Mouse (Mus musculus) limb, embryonic 13.5 days (tissue): Measurements from ENCODE around the gene Fstl3. TPM values are rescaled to one million over a fixed set of nuclear protein-coding genes. Genes with fewer than 3 reads are reported as not detected.

Source experiments
- ATAC-seq: fragments of 200-750 bp; cut with Nextera tagmentation; 2 replicates; pipeline ENCODE4 v1.8.0; 2017; ENCODE audit warnings: low read depth, moderate number of reproducible peaks, moderate TSS enrichment; ENCODE audit not compliant: low FRiP score
- H3K27ac ChIP-seq: fragments of 300-500 bp; sonication (generic); 2 replicates; pipeline ENCODE4 v1.5.1; 2015; ENCODE audit warnings: inconsistent platforms, mild to moderate bottlenecking, moderate library complexity
- H3K27me3 ChIP-seq: fragments of 300-500 bp; sonication (generic); 2 replicates; pipeline ENCODE4 v1.6.1; 2015; ENCODE audit warnings: mild to moderate bottlenecking, inconsistent platforms
- H3K36me3 ChIP-seq: fragments of 300-500 bp; sonication (generic); 2 replicates; pipeline ENCODE4 v1.6.1; 2015; ENCODE audit warnings: inconsistent platforms, mild to moderate bottlenecking, moderate library complexity
- H3K4me1 ChIP-seq: fragments of 300-500 bp; sonication (generic); 2 replicates; pipeline ENCODE4 v1.6.1; 2015; ENCODE audit warnings: inconsistent platforms
- H3K4me2 ChIP-seq: fragments of 300-500 bp; sonication (generic); replicated peaks from 2 replicates; pipeline ENCODE4 v1.6.1; 2015; ENCODE audit warnings: inconsistent platforms, mild to moderate bottlenecking, moderate library complexity
- H3K4me3 ChIP-seq: fragments of 300-500 bp; sonication (generic); 2 replicates; pipeline ENCODE4 v1.5.1; 2015; ENCODE audit warnings: moderate library complexity, mild to moderate bottlenecking, inconsistent platforms
- H3K9ac ChIP-seq: fragments of 300-500 bp; sonication (generic); 2 replicates; pipeline ENCODE4 v1.6.1; 2015; ENCODE audit warnings: mild to moderate bottlenecking, inconsistent platforms
- H3K9me3 ChIP-seq: fragments of 300-500 bp; sonication (generic); 2 replicates; pipeline ENCODE4 v1.6.1; 2016; ENCODE audit warnings: inconsistent platforms
- WGBS: fragments of 180-500 bp; shearing (Covaris S2); methylation state at CpG from one replicate; pipeline ENCODE4 v1.1.7; 2015; 5-methylcytosine and 5-hydroxymethylcytosine counted together
- polyA plus RNA-seq: library from polyadenylated mRNA; unstranded; fragments of >200 nt; fragmentation: Nextera tagmentation; extraction: Ambion mirVana; gene quantifications from 2 replicates; pipeline ENCODE4 v1.2.1, GENCODE M21; 2015

The Fstl3 gene
- polyA plus RNA-seq, 1 experiment from 2014 or later = 7.0 TPM

DNA sequence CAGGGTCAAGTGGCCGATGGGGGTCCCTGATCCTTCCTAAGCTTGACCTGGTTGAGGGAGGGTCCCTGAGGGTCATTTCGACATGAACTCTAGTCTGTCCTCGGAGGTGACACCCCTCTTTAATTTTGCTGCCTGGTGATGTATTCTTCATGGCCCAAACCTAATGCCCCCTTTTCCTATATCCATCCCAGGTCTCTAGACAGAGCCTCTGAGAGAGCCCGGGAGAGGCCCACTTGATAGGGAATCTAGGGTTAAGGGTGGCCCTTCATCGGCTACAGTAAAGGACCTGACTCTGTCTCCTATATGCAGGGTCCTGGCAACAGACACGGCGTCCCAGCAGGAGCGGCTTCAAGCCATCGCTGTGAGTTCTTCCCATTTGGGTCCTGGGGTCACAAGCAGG is 29.3 kb downstream of the Fstl3 start:
- peaks cover 47% of the 10 kb centered on the region for H3K36me3 ChIP-seq
- H3K4me1 ChIP-seq = peaks cover 53% of the 10 kb centered on the region
- no peak overlapping the region for H3K4me2 ChIP-seq
- no peaks in the 10 kb centered on the region for H3K27me3 ChIP-seq
- WGBS = 90% methylated on average over 9 of the region's 9 CpGs
- H3K9ac ChIP-seq = no peak overlapping the region
- H3K27ac ChIP-seq = no peak overlapping the region
- no peak overlapping the region for H3K4me3 ChIP-seq
- no peaks in the 10 kb centered on the region for H3K9me3 ChIP-seq
- no peak for ATAC-seq

GRCm38 (mm10) chr10:79806972-79807371 is 29.9 kb downstream of the Fstl3 start:
- Histone ChIP-seq H3K27ac (no peak overlapping the region), H3K4me2 (no peak overlapping the region), H3K9ac (0 out of 2 replicates have a peak overlapping the region, but pooled peaks have one; percentile 0), H3K27me3 (no peaks in the 10 kb centered on the region), H3K36me3 (peaks cover 53% of the 10 kb centered on the region), H3K4me3 (no peak overlapping the region), H3K9me3 (no peaks in the 10 kb centered on the region), H3K4me1 (peaks cover 49% of the 10 kb centered on the region)
- ATAC-seq = no peak
- 82% methylated on average over 10 of the region's 10 CpGs for WGBS

DNA sequence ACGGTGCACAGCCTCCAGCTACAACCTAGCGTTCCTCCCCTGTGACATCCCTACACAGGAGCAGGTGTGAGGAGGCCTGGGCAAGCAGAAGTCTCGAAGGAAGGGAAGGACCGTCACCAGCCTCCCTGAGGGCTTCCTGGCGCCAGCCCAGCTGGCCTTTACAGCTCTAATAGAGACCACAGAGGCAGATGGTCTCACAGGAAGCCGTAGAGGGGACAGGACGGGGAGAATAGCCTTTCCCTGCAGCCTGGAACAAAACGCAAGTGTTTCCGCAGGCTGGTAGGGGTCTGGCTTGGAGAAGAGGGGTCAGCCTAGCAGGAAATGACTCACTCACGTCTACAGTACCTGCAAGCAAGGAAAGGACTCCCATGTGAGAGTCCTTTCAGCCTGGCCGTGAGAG is 30.8 kb downstream of the Fstl3 start:
- WGBS = 53% methylated on average over 11 of the region's 11 CpGs
- H3K36me3 ChIP-seq = peaks cover 58% of the 10 kb centered on the region
- H3K27me3 ChIP-seq = no peaks in the 10 kb centered on the region
- 0 out of 2 replicates have a peak overlapping the region, but pooled peaks have one; percentile 0 for H3K9ac ChIP-seq
- peaks cover 40% of the 10 kb centered on the region for H3K4me1 ChIP-seq
- no peaks in the 10 kb centered on the region for H3K9me3 ChIP-seq
- ATAC-seq = no peak
- no peak overlapping the region for H3K4me2 ChIP-seq
- H3K4me3 ChIP-seq = no peak overlapping the region
- peak overlapping the region; percentile 44; the same call in 1 of the 2 replicates for H3K27ac ChIP-seq

- Histone ChIP-seq H3K4me1 (peaks cover 31% of the 10 kb centered on the region), H3K4me3 (no peak overlapping the region), H3K36me3 (peaks cover 63% of the 10 kb centered on the region), H3K4me2 (no peak overlapping the region), H3K27ac (no peak overlapping the region), H3K9me3 (no peaks in the 10 kb centered on the region), H3K27me3 (no peaks in the 10 kb centered on the region), H3K9ac (no peak overlapping the region)
- 86% methylated on average over 11 of the region's 11 CpGs for WGBS
- ATAC-seq = no peak
Measured at GRCm38 (mm10) chr10:79808728-79809127, 31.7 kb downstream of the Fstl3 start.

DNA sequence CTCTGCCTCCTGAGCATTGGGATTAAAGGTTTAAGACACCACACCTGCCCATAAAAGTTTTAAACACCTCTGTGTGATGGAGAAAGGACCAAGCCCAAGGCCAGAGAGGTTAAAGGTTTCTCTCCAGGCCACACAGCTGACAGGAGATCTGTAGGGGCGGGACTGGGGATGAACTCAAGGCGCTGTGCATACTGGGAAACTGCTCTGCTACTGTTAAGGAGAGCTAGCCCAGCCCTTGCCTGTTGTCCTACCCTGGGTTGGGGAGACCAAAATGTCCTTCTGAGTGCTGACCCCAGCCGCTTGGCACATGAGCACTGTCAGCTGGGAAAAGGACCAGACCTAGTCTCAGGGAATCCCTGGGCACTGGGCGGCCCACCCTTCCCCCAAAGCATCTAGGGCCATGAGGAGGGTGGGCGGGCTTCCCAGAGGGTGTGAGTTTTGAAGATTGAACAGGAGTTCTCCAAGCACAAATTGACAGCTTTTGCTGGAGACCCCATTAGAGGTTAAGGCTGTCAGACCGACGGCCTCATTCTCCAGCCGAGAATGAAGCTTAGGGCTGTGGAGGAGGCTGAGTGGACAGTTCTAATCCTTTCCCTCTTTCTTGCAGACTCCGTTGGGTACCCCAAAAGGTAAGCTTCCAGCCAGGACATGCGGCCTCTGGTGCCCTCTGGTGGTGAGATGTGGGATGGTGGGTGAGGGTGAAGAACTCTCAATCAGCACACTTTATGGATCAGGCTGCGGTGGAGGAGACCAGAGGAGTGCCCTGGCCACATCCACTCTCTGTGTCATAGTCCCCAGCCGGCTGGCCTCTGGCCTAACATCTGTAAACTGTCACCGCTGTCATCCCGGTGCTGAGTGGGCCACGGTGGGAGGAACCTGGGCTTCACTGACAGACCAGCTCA is 34.9 kb downstream of the Fstl3 start:
- H3K9me3 ChIP-seq = no peaks in the 10 kb centered on the region
- H3K27ac ChIP-seq = no peak overlapping the region
- H3K4me2 ChIP-seq = no peak overlapping the region
- peaks cover 8% of the 10 kb centered on the region for H3K4me1 ChIP-seq
- H3K36me3 ChIP-seq = peaks cover 83% of the 10 kb centered on the region
- no peak overlapping the region for H3K9ac ChIP-seq
- ATAC-seq = peak; percentile 52
- 30% methylated on average over 15 of the region's 15 CpGs for WGBS
- H3K27me3 ChIP-seq = no peaks in the 10 kb centered on the region
- no peak overlapping the region for H3K4me3 ChIP-seq

GRCm38 (mm10) chr10:79814271-79814842 is 37.3 kb downstream of the Fstl3 start:
- no peak overlapping the region for H3K4me3 ChIP-seq
- WGBS = 89% methylated on average over 5 of the region's 5 CpGs
- no peaks in the 10 kb centered on the region for H3K4me1 ChIP-seq
- H3K27me3 ChIP-seq = no peaks in the 10 kb centered on the region
- peaks cover 71% of the 10 kb centered on the region for H3K36me3 ChIP-seq
- no peak overlapping the region for H3K4me2 ChIP-seq
- H3K9ac ChIP-seq = no peak overlapping the region
- no peaks in the 10 kb centered on the region for H3K9me3 ChIP-seq
- H3K27ac ChIP-seq = no peak overlapping the region
- ATAC-seq = no peak

DNA sequence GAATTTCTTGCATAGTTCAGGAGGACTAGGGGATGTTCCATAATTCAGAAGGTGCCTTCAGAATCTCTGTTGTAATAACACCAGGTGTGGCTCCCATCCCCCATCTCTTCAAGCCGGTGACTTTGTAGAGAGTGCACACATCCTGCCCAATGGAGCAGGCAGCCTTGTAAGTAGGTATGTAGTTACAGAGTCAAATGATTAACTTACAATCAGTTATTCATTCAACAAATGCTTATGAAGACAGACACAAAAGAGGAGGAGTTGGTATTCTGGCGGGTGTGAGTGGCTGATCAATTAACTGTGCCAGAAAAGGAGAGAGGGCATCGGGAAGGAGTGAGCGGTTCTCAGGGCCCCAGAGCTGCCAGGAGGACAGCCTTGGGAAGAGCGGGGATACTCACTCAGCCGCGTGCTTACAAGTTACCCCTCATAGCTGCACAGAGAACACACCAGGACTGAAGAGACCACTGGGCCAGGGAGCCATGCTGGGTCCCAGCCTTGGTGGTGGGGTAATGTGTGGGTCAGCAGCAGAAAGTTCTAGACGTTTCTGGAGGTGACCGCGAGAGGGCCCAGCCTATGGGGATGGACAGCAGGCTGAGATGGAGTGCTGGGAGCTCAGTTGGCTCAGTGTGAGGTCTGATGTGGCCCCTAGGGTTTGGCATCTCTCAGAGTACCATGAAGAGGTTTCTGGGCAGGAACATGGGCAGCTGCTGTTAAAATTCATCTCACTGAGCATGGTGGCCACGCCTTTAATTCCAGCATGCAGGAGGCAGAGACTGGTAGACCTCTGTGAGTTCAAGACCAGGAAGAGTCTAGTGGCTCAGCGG is 38.8 kb downstream of the Fstl3 start:
- WGBS = 91% methylated on average over 12 of the region's 12 CpGs
- H3K4me2 ChIP-seq = no peak overlapping the region
- ATAC-seq = no peak
- H3K27me3 ChIP-seq = no peaks in the 10 kb centered on the region
- no peak overlapping the region for H3K9ac ChIP-seq
- H3K9me3 ChIP-seq = no peaks in the 10 kb centered on the region
- H3K4me1 ChIP-seq = peaks cover 5% of the 10 kb centered on the region; the same call in 1 of the 2 replicates
- H3K36me3 ChIP-seq = peaks cover 73% of the 10 kb centered on the region
- H3K27ac ChIP-seq = no peak overlapping the region
- H3K4me3 ChIP-seq = no peak overlapping the region

GRCm38 (mm10) chr10:79817111-79817510 is 40.0 kb downstream of the Fstl3 start:
- Histone ChIP-seq H3K27ac (no peak overlapping the region), H3K4me3 (no peak overlapping the region), H3K36me3 (peaks cover 65% of the 10 kb centered on the region), H3K9ac (no peak overlapping the region), H3K4me1 (peaks cover 10% of the 10 kb centered on the region), H3K4me2 (no peak overlapping the region), H3K27me3 (no peaks in the 10 kb centered on the region), H3K9me3 (no peaks in the 10 kb centered on the region)
- 88% methylated on average over 2 of the region's 2 CpGs for WGBS
- ATAC-seq = no peak

DNA sequence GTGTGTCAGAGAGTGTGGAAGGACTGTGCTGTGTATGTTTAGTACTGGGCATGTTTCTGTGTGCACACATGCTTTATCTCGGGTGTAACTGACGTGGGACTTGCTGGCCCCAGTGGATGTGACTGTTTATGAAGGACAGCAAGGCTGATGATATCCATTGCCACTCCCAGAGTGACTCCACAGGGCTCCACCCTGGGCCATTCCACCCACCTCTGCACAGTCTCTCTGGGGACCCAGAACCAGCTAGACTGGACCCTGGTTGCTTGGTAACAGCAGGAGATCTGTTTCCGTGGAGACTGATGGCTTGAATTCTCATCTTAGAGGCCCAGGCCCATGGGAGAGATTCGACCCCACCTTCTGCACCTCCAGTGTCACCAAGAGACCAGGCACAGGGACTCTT is 41.2 kb downstream of the Fstl3 start:
- ATAC-seq = no peak
- Histone ChIP-seq H3K36me3 (peaks cover 57% of the 10 kb centered on the region), H3K4me2 (no peak overlapping the region), H3K4me1 (peaks cover 21% of the 10 kb centered on the region), H3K27me3 (no peaks in the 10 kb centered on the region), H3K9me3 (no peaks in the 10 kb centered on the region), H3K9ac (no peak overlapping the region), H3K4me3 (no peak overlapping the region), H3K27ac (no peak overlapping the region)
- 65% methylated on average over 4 of the region's 4 CpGs for WGBS

DNA sequence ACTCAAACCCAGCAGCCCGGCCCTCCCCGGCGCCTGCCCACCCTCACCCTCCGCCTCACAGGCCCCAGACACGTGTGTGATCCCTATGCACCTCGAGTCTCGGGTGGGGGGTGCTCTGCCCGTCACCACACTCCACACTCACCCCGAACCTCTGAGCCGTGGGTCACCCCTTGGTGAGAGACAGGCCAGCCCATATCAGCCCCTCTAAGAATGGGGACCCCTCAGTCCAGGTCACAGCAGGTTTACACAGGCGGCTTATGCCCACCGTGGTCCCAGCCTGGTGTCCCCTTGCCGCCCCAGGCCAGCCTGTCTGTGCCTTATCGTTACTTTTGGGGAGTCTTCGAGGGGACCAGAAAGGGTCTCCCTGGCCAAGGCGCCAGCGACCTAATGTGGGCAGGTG is 42.5 kb downstream of the Fstl3 start:
- WGBS = 90% methylated on average over 17 of the region's 17 CpGs

GRCm38 (mm10) chr10:79820277-79820676 is 43.2 kb downstream of the Fstl3 start:
- Histone ChIP-seq H3K9me3 (no peaks in the 10 kb centered on the region), H3K4me3 (no peak overlapping the region), H3K27me3 (no peaks in the 10 kb centered on the region), H3K27ac (no peak overlapping the region), H3K9ac (no peak overlapping the region), H3K36me3 (peaks cover 46% of the 10 kb centered on the region), H3K4me1 (peaks cover 21% of the 10 kb centered on the region), H3K4me2 (no peak overlapping the region)
- ATAC-seq = no peak
- WGBS = 81% methylated on average over 8 of the region's 8 CpGs

More for the DNA sequence above, 42.5 kb downstream of the Fstl3 start:
- no peaks in the 10 kb centered on the region for H3K27me3 ChIP-seq
- H3K9me3 ChIP-seq = no peaks in the 10 kb centered on the region
- H3K4me1 ChIP-seq = peaks cover 21% of the 10 kb centered on the region
- H3K4me3 ChIP-seq = no peak overlapping the region
- H3K9ac ChIP-seq = no peak overlapping the region
- no peak for ATAC-seq
- no peak overlapping the region for H3K4me2 ChIP-seq
- H3K27ac ChIP-seq = no peak overlapping the region
- peaks cover 52% of the 10 kb centered on the region for H3K36me3 ChIP-seq

- H3K4me3 ChIP-seq = no peak within 1 kb of the TSS
- H3K4me1 ChIP-seq = peaks cover 21% of the 10 kb centered on the region
- H3K4me2 ChIP-seq = no peak within 1 kb of the TSS
- H3K27me3 ChIP-seq = no peaks in the 10 kb centered on the region
- no peak within 1 kb of the TSS for H3K9ac ChIP-seq
- no peak within 1 kb of the TSS for H3K27ac ChIP-seq
- H3K36me3 ChIP-seq = peaks cover 41% of the 10 kb centered on the region
- WGBS = 57% methylated on average over 11 of the region's 11 CpGs
- H3K9me3 ChIP-seq = no peaks in the 10 kb centered on the region
- no peak for ATAC-seq
Measured at GRCm38 (mm10) chr10:79820782-79821181, 43.7 kb downstream of the Fstl3 start, which contains the start of gene Misp. TSS of gene Misp (plus strand) at chr10:79820989.
